Mouse (Mus musculus) cerebellum, adult 2 months (tissue): ENCODE data around the gene Slc46a1. TPM values are rescaled to one million over a fixed set of nuclear protein-coding genes. Genes with fewer than 3 reads are reported as not detected.

ENCODE experiments used
- DNase-seq, 2 experiments: peaks; one replicate each; pipeline ENCODE4 v3.0.0; 2021
- H3K27ac ChIP-seq: fragments of 200-500 bp; 2 replicates; pipeline ENCODE4 v1.5.1; 2012; ENCODE audit warnings: low read length, control low read depth, inconsistent platforms; ENCODE audit not compliant: insufficient read depth
- H3K27me3 ChIP-seq: fragments of 200-500 bp; 2 replicates; pipeline ENCODE4 v1.6.1; 2012; ENCODE audit warnings: inconsistent platforms, mild to moderate bottlenecking, low read length, moderate library complexity; ENCODE audit not compliant: control insufficient read depth, insufficient read depth
- H3K4me1 ChIP-seq: fragments of 200-500 bp; 2 replicates; pipeline ENCODE4 v1.6.1; 2011; ENCODE audit warnings: low read length; ENCODE audit not compliant: control insufficient read depth, insufficient read depth
- H3K4me3 ChIP-seq: fragments of 200-500 bp; replicated peaks from 2 replicates; pipeline ENCODE3; 2011; ENCODE audit warnings: mild to moderate bottlenecking, low read depth, low read length, control low read depth; ENCODE audit not compliant: insufficient read depth
- CTCF ChIP-seq: fragments of 200-500 bp; IDR thresholded peaks from 2 replicates; pipeline ENCODE4 v1.5.1; 2011; ENCODE audit warnings: low read depth, mild to moderate bottlenecking, control low read depth, low read length, moderate library complexity, borderline replicate concordance; ENCODE audit not compliant: insufficient read depth
- POLR2A ChIP-seq: fragments of 200-500 bp; IDR thresholded peaks from 2 replicates; pipeline ENCODE4 v1.6.1; 2011; ENCODE audit warnings: low read length, control low read depth, borderline replicate concordance; ENCODE audit not compliant: insufficient read depth
- WGBS: fragments of 180-500 bp; shearing (Covaris S2); methylation state at CpG from one replicate; pipeline ENCODE4 v1.1.7; 2018; 5-methylcytosine and 5-hydroxymethylcytosine counted together
- polyA plus RNA-seq: library from polyadenylated mRNA; depleted of rRNA; stranded (reverse); fragments of >200 nt; gene quantifications from 2 replicates; pipeline ENCODE4 v1.2.3, GENCODE M21; 2012

The Slc46a1 gene
- polyA plus RNA-seq, 1 experiment: 15.2 TPM

DNA sequence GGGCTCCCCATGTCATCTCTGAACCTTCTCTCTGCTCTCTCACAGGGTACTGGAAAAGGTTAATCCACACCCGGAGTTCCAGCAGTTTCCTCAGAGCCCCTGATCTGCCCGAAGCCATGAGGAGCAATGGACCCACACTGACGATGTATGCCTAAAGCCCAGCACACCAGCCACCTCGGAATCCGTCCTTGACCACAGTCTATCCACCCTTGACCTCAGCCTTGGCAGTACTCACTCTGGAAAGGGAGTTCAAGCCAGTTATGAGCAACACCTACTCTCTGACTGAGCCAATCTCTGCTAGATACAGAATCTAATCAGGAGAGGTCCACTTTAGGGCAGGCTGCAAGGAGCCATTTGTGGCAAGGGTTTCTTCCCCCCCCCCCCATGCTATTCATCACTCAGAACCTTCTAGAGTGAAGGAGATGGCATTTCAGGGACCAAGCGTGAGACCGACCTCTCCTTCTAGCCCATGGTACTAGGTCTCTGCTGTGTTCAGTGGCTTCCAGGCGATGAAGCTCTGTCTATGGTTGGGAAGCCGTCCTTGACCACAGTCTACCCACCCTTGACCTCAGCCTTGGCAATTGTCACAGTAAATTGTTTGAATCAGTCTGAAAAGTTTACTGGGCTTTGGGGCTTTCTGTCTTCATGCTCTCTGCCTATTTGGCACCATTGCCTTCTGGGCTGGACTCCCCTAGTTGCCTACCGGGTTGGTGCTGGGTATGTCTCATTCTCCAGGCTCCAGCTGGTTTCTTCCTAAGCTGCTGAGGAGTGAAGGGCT, 6.0 kb downstream of the Slc46a1 start:
- Histone ChIP-seq H3K4me1 (no peaks in the 10 kb centered on the region; the same call in 1 of the 2 replicates), H3K27ac (no peak overlapping the region), H3K4me3 (no peak overlapping the region), H3K27me3 (no peaks in the 10 kb centered on the region)
- TF ChIP-seq POLR2A (no peak), CTCF (no peak)
- no peak for DNase-seq
- 89% methylated on average over 10 of the region's 10 CpGs for WGBS

DNA sequence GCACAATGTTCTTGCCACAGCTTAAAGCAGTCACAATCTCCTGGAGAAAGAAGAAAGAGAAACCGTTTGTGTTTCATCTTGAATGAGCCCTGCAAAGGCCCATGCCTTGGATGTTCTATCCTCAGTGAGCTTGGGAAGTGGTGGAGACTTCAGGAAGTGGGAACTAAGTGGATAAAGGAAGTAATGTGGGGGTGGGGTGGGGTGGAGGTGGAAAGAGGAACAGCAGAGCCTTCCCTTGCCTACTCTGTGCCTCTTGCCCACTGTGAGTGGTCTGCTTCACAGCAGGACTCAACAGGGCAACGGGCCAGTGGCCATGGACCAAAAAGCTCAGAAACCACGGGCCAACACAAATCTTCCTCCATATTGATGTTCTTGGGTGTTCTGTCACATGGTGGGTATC, 9.8 kb downstream of the Slc46a1 start:
- no peak for DNase-seq
- H3K27me3 ChIP-seq: no peaks in the 10 kb centered on the region
- no peak overlapping the region for H3K4me3 ChIP-seq
- TF ChIP-seq POLR2A (no peak), CTCF (no peak)
- 44% methylated on average over 3 of the region's 3 CpGs for WGBS
- H3K27ac ChIP-seq: no peak overlapping the region
- H3K4me1 ChIP-seq: no peaks in the 10 kb centered on the region; the same call in 1 of the 2 replicates

DNA sequence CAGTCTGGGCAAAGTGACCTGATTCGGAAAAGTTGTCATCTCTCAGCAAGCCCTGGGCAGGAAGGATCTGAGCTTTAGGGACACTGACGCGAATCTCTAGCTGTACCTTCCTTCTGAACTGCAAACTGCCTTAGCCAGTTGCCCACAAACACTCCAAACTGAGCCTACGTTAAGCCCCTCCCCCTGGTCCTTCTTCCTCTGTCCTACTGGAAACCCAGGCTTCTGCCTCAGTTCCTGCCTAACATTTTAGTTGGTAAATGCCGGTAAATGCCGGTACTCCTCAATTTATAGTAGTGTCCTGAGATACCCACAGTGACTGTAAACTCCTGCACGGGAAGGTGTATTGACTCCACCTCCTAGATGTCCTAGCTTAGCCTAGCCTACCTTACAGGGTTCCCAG, 18.1 kb downstream of the Slc46a1 start:
- no peak overlapping the region for H3K4me3 ChIP-seq
- no peak overlapping the region for H3K27ac ChIP-seq
- H3K27me3 ChIP-seq: no peaks in the 10 kb centered on the region
- 80% methylated on average over 7 of the region's 7 CpGs for WGBS
- no peak for DNase-seq
- no peaks in the 10 kb centered on the region for H3K4me1 ChIP-seq
- TF ChIP-seq CTCF (no peak), POLR2A (no peak)

DNA sequence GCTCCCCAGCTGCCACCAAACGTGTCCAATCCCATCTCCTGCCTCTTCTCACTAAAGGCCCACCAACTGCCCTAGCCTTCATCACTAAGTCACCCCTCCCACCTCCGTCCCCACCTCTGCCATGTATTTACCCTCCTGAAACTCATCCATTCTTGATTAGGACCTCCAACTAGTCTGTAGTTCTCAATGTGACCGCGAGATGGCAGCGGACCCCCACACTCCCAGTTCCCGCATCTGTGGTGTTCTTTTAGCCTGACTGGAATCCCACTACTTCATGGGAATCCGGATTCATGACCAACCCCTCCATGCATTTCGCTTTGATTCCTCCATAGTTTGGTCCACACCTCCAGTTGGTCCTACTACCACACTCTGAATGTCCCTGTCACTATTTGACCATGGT, 22.7 kb downstream of the Slc46a1 start:
- WGBS: 2% methylated on average over 8 of the region's 8 CpGs
- H3K27me3 ChIP-seq: no peaks in the 10 kb centered on the region
- H3K4me1 ChIP-seq: no peaks in the 10 kb centered on the region
- no peak overlapping the region for H3K27ac ChIP-seq
- peak; percentile 74 to 88 for DNase-seq
- H3K4me3 ChIP-seq: no peak overlapping the region
- TF ChIP-seq CTCF (peak; percentile 96), POLR2A (no peak)

DNA sequence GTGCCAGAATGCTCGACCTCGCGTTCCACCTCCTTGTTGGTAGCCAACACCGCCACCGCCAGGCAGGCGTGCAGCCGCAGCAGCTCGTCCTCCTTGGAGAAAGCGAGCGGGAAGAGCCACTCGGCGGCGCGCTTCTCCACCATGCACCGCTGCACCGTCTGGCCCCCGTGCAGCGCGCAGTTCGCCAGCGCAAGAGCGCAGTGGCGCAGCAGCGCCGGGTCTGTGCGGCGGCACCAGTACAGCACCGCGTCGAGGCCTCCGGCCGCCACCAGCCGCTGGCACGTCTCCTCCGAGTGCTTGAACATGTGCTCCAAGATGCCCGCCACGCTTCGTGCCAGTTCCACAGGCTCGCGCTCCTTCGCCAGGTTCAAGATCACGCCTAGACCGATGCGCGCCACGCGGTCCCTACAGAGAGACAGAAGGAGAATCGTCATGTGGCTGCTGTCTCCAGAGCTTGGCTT, 25.3 kb downstream of the Slc46a1 start:
- TF ChIP-seq CTCF: peak; percentile 23; the same call in 1 of the 2 replicates
- TF ChIP-seq POLR2A: peak; percentile 26; the same call in 1 of the 2 replicates
- H3K4me3 ChIP-seq: peak overlapping the region; percentile 48
- H3K4me1 ChIP-seq: peaks cover 3% of the 10 kb centered on the region; the same call in 1 of the 2 replicates
- 2% methylated on average over 48 of the region's 48 CpGs for WGBS
- no peaks in the 10 kb centered on the region for H3K27me3 ChIP-seq
- H3K27ac ChIP-seq: no peak overlapping the region
- peak; percentile 73 to 74 for DNase-seq

DNA sequence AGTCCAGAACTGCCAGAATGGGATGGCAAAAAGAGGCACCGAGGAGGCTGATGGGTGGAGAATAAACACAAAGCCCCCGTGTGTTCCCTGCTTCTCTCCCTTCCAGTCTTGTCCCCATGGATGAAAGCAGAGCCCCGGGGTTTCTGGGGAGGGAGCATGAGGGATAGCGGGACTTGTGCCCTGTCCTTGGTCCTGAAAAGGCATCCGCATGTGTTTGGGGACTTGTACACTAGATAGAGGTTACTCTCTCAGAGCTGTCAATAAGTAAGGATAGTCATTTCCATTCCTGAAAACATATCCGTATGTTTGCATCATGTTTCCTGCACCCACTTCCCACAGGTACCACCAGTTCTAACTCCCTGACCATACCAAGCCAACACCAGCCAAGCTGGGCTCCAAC, 30.4 kb downstream of the Slc46a1 start:
- DNase-seq: peak in 1 of 2 experiments; percentile 39
- 16% methylated on average over 6 of the region's 6 CpGs for WGBS
- Histone ChIP-seq H3K27me3 (no peaks in the 10 kb centered on the region), H3K27ac (no peak overlapping the region), H3K4me1 (peaks cover 3% of the 10 kb centered on the region; the same call in 1 of the 2 replicates), H3K4me3 (peak overlapping the region; percentile 77)
- no peak for TF ChIP-seq CTCF
- TF ChIP-seq POLR2A: no peak

DNA sequence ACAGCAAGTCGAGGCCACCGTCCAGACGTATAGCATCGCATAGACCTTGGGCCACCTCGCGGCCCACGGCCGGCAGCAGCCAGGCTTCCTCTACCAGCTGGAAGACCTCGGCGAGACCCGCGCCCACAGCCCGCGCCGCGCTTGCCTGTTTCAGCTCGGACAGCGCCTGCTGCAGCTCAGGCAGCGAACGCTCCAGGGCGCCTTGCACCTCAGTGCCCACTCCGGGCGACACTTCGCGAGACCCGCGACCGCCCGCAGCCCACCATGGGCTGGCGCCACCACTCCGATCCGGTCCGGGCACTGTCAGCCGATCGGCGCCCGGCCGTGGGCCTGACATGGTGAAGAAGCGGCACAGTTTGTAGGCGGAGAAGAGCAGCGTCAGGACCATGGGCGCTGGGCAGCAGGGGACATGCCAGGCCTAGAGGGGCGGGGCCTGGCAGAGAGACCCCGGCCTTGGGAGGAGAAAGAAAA, 31.6 kb downstream of the Slc46a1 start:
- Histone ChIP-seq H3K4me3 (peak overlapping the region; percentile 77), H3K27me3 (no peaks in the 10 kb centered on the region), H3K4me1 (peaks cover 3% of the 10 kb centered on the region; the same call in 1 of the 2 replicates), H3K27ac (peak overlapping the region; percentile 75)
- DNase-seq: peak; percentile 71 to 76
- under 1% methylated on average over 44 of the region's 44 CpGs for WGBS
- TF ChIP-seq POLR2A (no peak), CTCF (no peak)
